Mouse (Mus musculus) embryonic fibroblast, embryonic 13.5 days (primary cell): ENCODE results near the gene Nbr1.

Experiments
- CTCF ChIP-seq: IDR thresholded peaks from 2 replicates; pipeline ENCODE4 v1.5.1; 2011; ENCODE audit warnings: mild to moderate bottlenecking, control low read depth, low read length, moderate library complexity, borderline replicate concordance; ENCODE audit not compliant: insufficient read depth
- POLR2A ChIP-seq: IDR thresholded peaks from 2 replicates; pipeline ENCODE4 v1.6.1; 2011; ENCODE audit warnings: low read depth, mild to moderate bottlenecking, control low read depth, low read length, moderate library complexity

GRCm38 (mm10) chr11:101553354-101553930 lies 1.5 kb downstream of the Nbr1 start:
- TF ChIP-seq POLR2A (no peak), CTCF (no peak)
